Mouse (Mus musculus) liver, embryonic 12.5 days (tissue): Measurements from ENCODE around the gene Cyp4a29. TPM values are rescaled to one million over a fixed set of nuclear protein-coding genes. Genes with fewer than 3 reads are reported as not detected.
"Not testable (repeated sequence)": the region's sequence is repeated elsewhere in the genome, so short reads cannot be mapped to it uniquely, and the experiment has no call there.

Experiments used
- ATAC-seq: fragments of 200-750 bp; cut with Nextera tagmentation; 2 replicates; pipeline ENCODE4 v1.8.0; 2017; ENCODE audit warnings: moderate number of reproducible peaks, mild to moderate bottlenecking, moderate library complexity
- H3K27ac ChIP-seq: fragments of 300-500 bp; sonication (generic); 2 replicates; pipeline ENCODE4 v1.5.1; 2016; ENCODE audit warnings: mild to moderate bottlenecking
- H3K27me3 ChIP-seq: fragments of 300-500 bp; sonication (generic); replicated peaks from 2 replicates; pipeline ENCODE4 v1.6.1; 2016; ENCODE audit warnings: mild to moderate bottlenecking, moderate library complexity
- H3K36me3 ChIP-seq: fragments of 300-500 bp; sonication (generic); 2 replicates; pipeline ENCODE4 v1.6.1; 2016; ENCODE audit warnings: mild to moderate bottlenecking, moderate library complexity
- H3K4me1 ChIP-seq: fragments of 300-500 bp; sonication (generic); 2 replicates; pipeline ENCODE4 v1.6.1; 2016
- H3K4me2 ChIP-seq: fragments of 300-500 bp; sonication (generic); 2 replicates; pipeline ENCODE4 v1.6.1; 2016; ENCODE audit warnings: mild to moderate bottlenecking, moderate library complexity
- H3K4me3 ChIP-seq: fragments of 300-500 bp; sonication (generic); 2 replicates; pipeline ENCODE4 v1.5.1; 2016; ENCODE audit warnings: mild to moderate bottlenecking, moderate library complexity
- H3K9ac ChIP-seq: fragments of 300-500 bp; sonication (generic); 2 replicates; pipeline ENCODE4 v1.6.1; 2016; ENCODE audit warnings: mild to moderate bottlenecking, moderate library complexity
- H3K9me3 ChIP-seq: fragments of 300-500 bp; sonication (generic); replicated peaks from 2 replicates; pipeline ENCODE4 v1.6.1; 2016; ENCODE audit warnings: mild to moderate bottlenecking, moderate library complexity
- WGBS: fragments of 180-500 bp; shearing (Covaris S2); methylation state at CpG from one replicate; pipeline ENCODE4 v1.1.7; 2016; ENCODE audit not compliant: insufficient replicate concordance; 5-methylcytosine and 5-hydroxymethylcytosine counted together
- polyA plus RNA-seq: library from polyadenylated mRNA; unstranded; fragments of >200 nt; fragmentation: Nextera tagmentation; extraction: Ambion mirVana; gene quantifications from 2 replicates; pipeline ENCODE4 v1.2.1, GENCODE M21; 2016

The Cyp4a29 gene
- not detected in 2 replicates for polyA plus RNA-seq

GRCm38 (mm10) chr4:115241784-115242183, at the start of gene Cyp4a29:
Cyp4a29 (plus strand) TSS chr4:115242084.
- no peak for ATAC-seq
- H3K9me3 ChIP-seq, result no peaks in the 10 kb centered on the region
- no peaks in the 10 kb centered on the region for H3K4me1 ChIP-seq
- WGBS, result 64% methylated on average over 3 of the region's 3 CpGs
- H3K9ac ChIP-seq, result no peak within 1 kb of the TSS
- H3K4me2 ChIP-seq, result no peak within 1 kb of the TSS
- H3K4me3 ChIP-seq, result no peak within 1 kb of the TSS
- no peaks in the 10 kb centered on the region for H3K36me3 ChIP-seq
- H3K27ac ChIP-seq, result no peak within 1 kb of the TSS
- no peaks in the 10 kb centered on the region for H3K27me3 ChIP-seq

- H3K4me3 ChIP-seq, H3K27ac ChIP-seq, H3K4me1 ChIP-seq, ATAC-seq, H3K27me3 ChIP-seq, H3K9me3 ChIP-seq, H3K36me3 ChIP-seq, H3K9ac ChIP-seq, H3K4me2 ChIP-seq: not testable (repeated sequence)
- WGBS, result 60% methylated on average over 2 of the region's 2 CpGs
Measured at GRCm38 (mm10) chr4:115232901-115233300, 9.0 kb upstream of the Cyp4a29 start.

- no peaks in the 10 kb centered on the region for H3K36me3 ChIP-seq
- no peak overlapping the region for H3K9ac ChIP-seq
- H3K4me3 ChIP-seq, result no peak overlapping the region
- H3K27ac ChIP-seq, result no peak overlapping the region
- ATAC-seq, result no peak
- no peaks in the 10 kb centered on the region for H3K27me3 ChIP-seq
- no peaks in the 10 kb centered on the region for H3K9me3 ChIP-seq
- H3K4me1 ChIP-seq, result no peaks in the 10 kb centered on the region
- WGBS, result 57% methylated on average over 1 of the region's 1 CpGs
- H3K4me2 ChIP-seq, result no peak overlapping the region
Measured at GRCm38 (mm10) chr4:115236462-115237096, 5.3 kb upstream of the Cyp4a29 start.

- ATAC-seq, H3K4me1 ChIP-seq: not testable (repeated sequence)
Measured at GRCm38 (mm10) chr4:115264687-115265569, 23.0 kb downstream of the Cyp4a29 start.

GRCm38 (mm10) chr4:115278215-115278982, 36.5 kb downstream of the Cyp4a29 start:
- not testable (repeated sequence) for H3K27ac ChIP-seq, H3K27me3 ChIP-seq, ATAC-seq, H3K4me3 ChIP-seq, H3K9me3 ChIP-seq, H3K4me2 ChIP-seq, H3K4me1 ChIP-seq, H3K9ac ChIP-seq, H3K36me3 ChIP-seq
- WGBS, result 80% methylated on average over 2 of the region's 3 CpGs

More at GRCm38 (mm10) chr4:115264687-115265569, 23.0 kb downstream of the Cyp4a29 start:
- WGBS, result 63% methylated on average over 3 of the region's 4 CpGs
- not testable (repeated sequence) for H3K9me3 ChIP-seq, H3K4me3 ChIP-seq, H3K4me2 ChIP-seq, H3K27ac ChIP-seq, H3K27me3 ChIP-seq, H3K9ac ChIP-seq, H3K36me3 ChIP-seq

GRCm38 (mm10) chr4:115280342-115280741, 38.5 kb downstream of the Cyp4a29 start:
- H3K27me3 ChIP-seq, result no peaks in the 10 kb centered on the region
- no peaks in the 10 kb centered on the region for H3K9me3 ChIP-seq
- H3K4me2 ChIP-seq, result peak overlapping the region; percentile 55
- no peak overlapping the region for H3K27ac ChIP-seq
- ATAC-seq, result no peak
- no peaks in the 10 kb centered on the region for H3K4me1 ChIP-seq
- no peak overlapping the region for H3K4me3 ChIP-seq
- no peak overlapping the region for H3K9ac ChIP-seq
- no peaks in the 10 kb centered on the region for H3K36me3 ChIP-seq

- not testable (repeated sequence) for H3K4me1 ChIP-seq, ATAC-seq, H3K9ac ChIP-seq, H3K9me3 ChIP-seq, H3K27ac ChIP-seq, H3K36me3 ChIP-seq, H3K27me3 ChIP-seq
- Histone ChIP-seq H3K4me2 (peak overlapping the region; percentile 55), H3K4me3 (peak overlapping the region; percentile 41)
- 19% methylated on average over 10 of the region's 10 CpGs for WGBS
Measured at GRCm38 (mm10) chr4:115280779-115281178, 38.9 kb downstream of the Cyp4a29 start.

GRCm38 (mm10) chr4:115281231-115281767, 39.4 kb downstream of the Cyp4a29 start:
- H3K4me2 ChIP-seq, result peak overlapping the region; percentile 55
- H3K27me3 ChIP-seq, H3K4me1 ChIP-seq, H3K9ac ChIP-seq, H3K9me3 ChIP-seq, H3K36me3 ChIP-seq, H3K27ac ChIP-seq: not testable (repeated sequence)
- 19% methylated on average over 22 of the region's 23 CpGs for WGBS
- ATAC-seq, result peak; percentile 32; the same call in 1 of the 2 replicates
- peak overlapping the region; percentile 41 for H3K4me3 ChIP-seq

- not testable (repeated sequence) for H3K36me3 ChIP-seq, H3K9ac ChIP-seq, H3K4me2 ChIP-seq, ATAC-seq, H3K4me3 ChIP-seq, H3K27me3 ChIP-seq, H3K9me3 ChIP-seq, H3K4me1 ChIP-seq, H3K27ac ChIP-seq
Measured at GRCm38 (mm10) chr4:115298746-115299145, 56.9 kb downstream of the Cyp4a29 start, which contains the start of gene Cyp4a12a. Cyp4a12a (plus strand) TSS chr4:115299046.
